Mouse (Mus musculus): Measurements from ENCODE around the gene Dlx1.

Gene Dlx1

GRCm38 (mm10) chr2:71528714-71529510 is 999 bp downstream of the Dlx1 start:
- peak; percentile 67 for DNase-seq (ENCODE audit: low read depth, low spot score)

- DNase-seq (ENCODE audit: low read depth, low spot score), result peak; percentile 95
Observed at GRCm38 (mm10) chr2:71529511-71530351, 1.8 kb downstream of the Dlx1 start.

- peak; percentile 52 for DNase-seq (ENCODE audit: low read depth, low spot score)
Observed at GRCm38 (mm10) chr2:71530391-71531123, 2.6 kb downstream of the Dlx1 start.

- DNase-seq (ENCODE audit: low read depth, low spot score), result no peak
Observed at GRCm38 (mm10) chr2:71531124-71531590, 3.2 kb downstream of the Dlx1 start.

- DNase-seq (ENCODE audit: low read depth, low spot score), result peak; percentile 54
Observed at GRCm38 (mm10) chr2:71531990-71532970, 4.4 kb downstream of the Dlx1 start.

GRCm38 (mm10) chr2:71533094-71533493 is 5.2 kb downstream of the Dlx1 start:
- DNase-seq (ENCODE audit: low read depth, low spot score), result no peak

GRCm38 (mm10) chr2:71534242-71535052 is 6.5 kb downstream of the Dlx1 start:
- DNase-seq (ENCODE audit: low read depth, low spot score), result peak; percentile 56

- DNase-seq (ENCODE audit: low read depth, low spot score), result peak; percentile 48
Observed at GRCm38 (mm10) chr2:71540611-71541417, 12.9 kb downstream of the Dlx1 start.

GRCm38 (mm10) chr2:71541418-71542226 is 13.7 kb downstream of the Dlx1 start:
- peak; percentile 41 for DNase-seq (ENCODE audit: low read depth, low spot score)

- no peak for DNase-seq (ENCODE audit: low read depth, low spot score)
Observed at GRCm38 (mm10) chr2:71542227-71542815, 14.4 kb downstream of the Dlx1 start.

- DNase-seq (ENCODE audit: low read depth, low spot score), result peak; percentile 70
Observed at GRCm38 (mm10) chr2:71542816-71543301, 14.9 kb downstream of the Dlx1 start.

GRCm38 (mm10) chr2:71543531-71543930 is 15.6 kb downstream of the Dlx1 start:
- no peak for DNase-seq (ENCODE audit: low read depth, low spot score)

- DNase-seq (ENCODE audit: low read depth, low spot score), result no peak
Observed at GRCm38 (mm10) chr2:71543948-71544347, 16.0 kb downstream of the Dlx1 start.

GRCm38 (mm10) chr2:71544391-71545285 is 16.7 kb downstream of the Dlx1 start:
- peak; percentile 55 for DNase-seq (ENCODE audit: low read depth, low spot score)

GRCm38 (mm10) chr2:71545401-71545881 is 17.5 kb downstream of the Dlx1 start:
- peak; percentile 37 for DNase-seq (ENCODE audit: low read depth, low spot score)
